22 mouse cellular contexts compared by ENCODE assay signal in genomic region chr10:79831583-79831982, GRCm38 (mm10). TPM values are rescaled to one million over a fixed set of nuclear protein-coding genes. Genes with fewer than 3 reads are reported as not detected.
"Had no signal": no experiment of that assay in that cellular context is flagged by ENCODE, and none has a peak within 500 bp of the region (broad histone marks: within the 10 kb centered on the region; RNA-seq: fewer than 3 reads in every experiment).

No protein-coding gene starts in this region.

- H3K27me3 ChIP-seq: limb, embryonic 13.5 days; liver, embryonic 15.5 days; midbrain, embryonic 13.5 days; neural tube, embryonic 13.5 days had no signal

- H3K4me3 ChIP-seq: layer of hippocampus, adult 2 months; limb, embryonic 10.5 days; limb, embryonic 13.5 days; liver, embryonic 12.5 days; liver, embryonic 15.5 days; midbrain, embryonic 10.5 days; midbrain, embryonic 13.5 days; myocyte; neural tube, embryonic 13.5 days had no signal

- H3K9me3 ChIP-seq: limb, embryonic 10.5 days; limb, embryonic 13.5 days; liver, embryonic 12.5 days; liver, embryonic 15.5 days; midbrain, embryonic 10.5 days; midbrain, embryonic 13.5 days; neural tube, embryonic 13.5 days had no signal

- H3K4me1 ChIP-seq: liver, embryonic 15.5 days; midbrain, embryonic 13.5 days; neural tube, embryonic 13.5 days had no signal

- H3K9ac ChIP-seq: limb, embryonic 13.5 days; liver, embryonic 12.5 days; liver, embryonic 15.5 days had no signal

- DNase-seq: kidney, postnatal 25 days; layer of hippocampus, adult 9-11 months; liver; lung, adult 2 months; lung, postnatal 14 days; lung, postnatal 4 days; retina, postnatal 1 day; thymus, adult 18-20 months had no signal

- H3K27ac ChIP-seq: kidney, postnatal 0 days; layer of hippocampus, adult 2 months; limb, embryonic 10.5 days; limb, embryonic 13.5 days; liver, embryonic 12.5 days; liver, embryonic 15.5 days; midbrain, embryonic 10.5 days; midbrain, embryonic 13.5 days; neural tube, embryonic 13.5 days had no signal

- H3K36me3 ChIP-seq: limb, embryonic 10.5 days; limb, embryonic 13.5 days; liver, embryonic 12.5 days; liver, embryonic 15.5 days; midbrain, embryonic 10.5 days; midbrain, embryonic 13.5 days; neural tube, embryonic 13.5 days had no signal

- ATAC-seq: liver, embryonic 12.5 days; midbrain, embryonic 13.5 days; midbrain, embryonic 16.5 days had no signal

- H3K4me2 ChIP-seq: limb, embryonic 13.5 days; liver, embryonic 12.5 days; liver, embryonic 15.5 days; midbrain, embryonic 13.5 days; neural tube, embryonic 13.5 days had no signal

RNA-seq across cellular contexts. Expression of gene Misp, which starts 10.8 kb away (rescaled TPM):
- total RNA-seq: megakaryocyte, adult 5-6 weeks; monocyte, adult 5-6 weeks had no signal
- polyA plus RNA-seq: limb, embryonic 10.5 days had no signal

RNA-seq across cellular contexts. Expression of gene Prss57, which starts 40.8 kb away (rescaled TPM):
- total RNA-seq: monocyte, adult 5-6 weeks had no signal
- polyA plus RNA-seq: midbrain, embryonic 13.5 days had no signal

RNA-seq across cellular contexts. Expression of gene Prtn3, which starts 42.7 kb away (rescaled TPM):
- total RNA-seq: monocyte, adult 5-6 weeks; neutrophil, adult 5-6 weeks had no signal
